Mouse (Mus musculus) gastrocnemius, postnatal 25 days (tissue): ENCODE data around the gene Cox6a1. TPM values are rescaled to one million over a fixed set of nuclear protein-coding genes. Genes with fewer than 3 reads are reported as not detected.
"Not testable (repeated sequence)": the region's sequence is repeated elsewhere in the genome, so short reads cannot be mapped to it uniquely, and the experiment has no call there.

Experiments used
- DNase-seq: peaks from one replicate; pipeline ENCODE4 v3.0.0; 2022
- total RNA-seq, 2 experiments: library from RNA; stranded (reverse); gene quantifications; 1 replicate in 1 of 2; 2 replicates in 1 of 2; pipeline ENCODE4 v1.2.3; 2021

The Cox6a1 gene
- total RNA-seq, 2 experiments from 2014 or later, result 60.7 to 80.9 TPM

DNA sequence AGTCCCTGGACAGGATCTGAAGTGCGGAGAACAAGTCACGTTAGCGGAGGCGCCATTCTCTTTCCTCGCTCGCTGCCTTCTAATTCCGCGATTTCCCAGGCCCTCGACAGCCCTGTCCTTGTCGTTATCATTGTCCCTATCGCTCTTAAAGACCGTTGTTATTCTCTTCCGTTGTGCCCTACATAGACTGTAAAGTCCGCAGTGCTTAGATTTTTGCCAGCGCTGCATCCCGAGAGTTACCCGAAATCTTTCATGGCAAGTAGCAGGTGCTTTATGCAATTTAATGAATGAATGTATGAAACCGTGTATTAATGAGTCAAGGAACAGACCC lies 409 bp upstream of the Cox6a1 start:
- no peak for DNase-seq

DNA sequence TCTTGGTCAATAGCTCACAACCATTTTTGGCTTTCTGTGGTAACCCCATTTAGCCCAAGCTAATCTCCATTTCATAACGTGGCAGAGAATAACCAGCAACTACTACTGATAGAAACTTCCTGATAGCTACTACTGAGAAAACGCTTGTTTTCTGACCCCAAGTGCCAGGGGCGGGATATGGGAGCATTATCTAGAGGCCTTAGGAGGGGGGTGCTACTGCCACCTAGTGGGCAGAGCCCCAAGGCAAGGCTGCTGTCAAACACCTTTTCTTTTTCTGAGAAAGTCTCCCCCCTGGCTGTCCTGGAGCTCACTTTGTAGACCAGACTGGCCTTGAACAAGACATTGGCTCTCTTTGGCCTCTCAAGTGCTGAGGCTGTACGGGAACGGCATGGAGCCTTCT lies 1.2 kb downstream of the Cox6a1 start:
- peak; percentile 59 for DNase-seq

DNA sequence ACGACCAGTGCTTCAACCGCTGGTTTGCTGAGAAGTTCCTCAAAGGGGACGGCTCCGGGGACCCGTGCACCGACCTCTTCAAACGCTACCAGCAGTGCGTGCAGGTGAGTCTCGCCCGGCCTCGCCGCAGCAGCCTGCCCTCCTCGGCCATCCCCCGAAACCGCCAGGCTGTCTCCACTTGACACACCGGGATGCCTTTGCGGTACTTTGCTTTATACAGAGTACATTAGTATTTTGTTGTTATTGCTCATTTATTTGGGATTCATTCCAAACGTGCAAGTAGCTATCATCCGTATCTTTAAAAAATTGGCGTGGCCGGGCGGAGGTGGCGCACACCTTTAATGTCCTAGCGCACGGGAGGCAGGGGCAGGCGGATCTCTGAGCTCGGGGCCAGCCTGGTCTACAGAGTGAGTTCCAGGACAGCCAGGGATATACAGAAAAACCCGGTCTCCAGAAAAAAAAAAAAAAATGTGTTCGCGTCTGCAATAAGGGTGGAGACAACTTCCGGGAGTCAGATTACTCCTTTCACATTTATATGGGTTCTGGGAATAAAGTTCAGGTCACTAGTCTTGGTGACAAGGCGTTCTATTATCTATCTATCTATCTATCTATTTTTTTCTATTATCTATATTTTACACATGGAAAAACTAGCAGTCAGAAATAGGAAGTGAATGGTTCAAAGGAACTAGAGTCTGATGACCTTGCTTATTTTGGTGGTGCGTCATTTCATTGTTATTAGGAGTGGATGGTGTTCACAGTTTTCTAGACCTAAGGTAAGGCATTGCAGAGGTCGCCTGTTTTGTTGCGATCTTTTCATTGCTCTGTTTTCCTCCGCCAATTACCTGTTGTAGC lies 7.2 kb downstream of the Cox6a1 start:
- no peak for DNase-seq

DNA sequence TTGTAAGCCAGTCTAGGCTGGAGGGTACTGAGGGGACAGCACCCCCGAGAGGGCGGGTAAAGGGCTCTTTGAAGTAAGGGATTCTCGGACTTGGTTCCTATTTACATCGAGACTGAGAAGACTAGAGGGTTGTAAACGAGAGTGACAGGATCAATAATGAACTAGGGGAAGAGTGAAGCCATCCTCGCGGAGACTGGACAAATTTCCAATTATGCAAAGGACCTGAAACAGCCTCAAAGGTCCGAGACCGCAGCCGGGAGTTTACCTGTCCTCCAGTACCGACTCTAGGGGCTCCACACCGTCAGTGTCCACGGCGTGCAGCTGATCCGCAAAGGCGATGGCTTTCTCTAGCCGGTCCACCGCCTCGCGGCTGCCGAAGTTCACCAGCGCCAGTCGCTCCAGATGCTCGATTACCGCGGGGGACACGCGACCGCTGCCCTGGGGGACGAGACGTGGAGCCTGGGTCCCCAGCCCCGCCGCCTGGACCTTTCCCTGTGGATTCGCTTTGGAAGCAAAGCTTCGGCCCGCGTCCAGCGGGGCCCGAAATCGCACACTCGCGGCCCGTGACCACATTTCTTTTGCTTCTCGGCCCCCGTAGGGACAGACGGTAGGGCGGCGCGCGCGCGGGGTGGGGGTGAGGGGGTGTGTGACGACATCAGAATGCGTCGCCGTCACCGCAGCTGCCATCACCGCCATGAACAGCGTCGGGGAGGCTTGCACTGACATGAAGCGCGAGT lies 8.0 kb downstream of the Cox6a1 start, which contains the start of the genes Gatc and Triap1:
Gatc (minus strand) TSS at position 602 of the 737 bp plus-strand sequence.
Triap1 (plus strand) TSS at position 649 of the 737 bp plus-strand sequence.
- peak; percentile 86 for DNase-seq

DNA sequence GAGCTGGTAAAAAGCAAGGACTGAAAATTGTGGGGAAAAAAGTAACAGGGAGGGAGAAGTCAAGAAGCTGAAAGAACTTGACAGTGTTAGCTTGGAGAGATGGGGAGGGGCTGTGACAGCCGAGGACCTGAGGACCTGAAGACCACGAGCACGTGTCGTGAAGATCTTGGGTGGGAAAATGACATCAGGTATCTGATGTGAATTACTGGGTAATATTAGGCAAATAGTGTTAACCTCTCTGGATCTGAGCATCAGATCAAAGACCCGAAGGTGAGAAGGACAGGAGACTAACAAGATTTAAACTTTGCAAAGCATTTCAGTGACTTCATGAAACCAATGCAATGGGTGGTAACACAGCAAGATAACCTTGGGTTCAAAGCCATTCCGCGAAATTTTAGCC lies 8.8 kb downstream of the Cox6a1 start:
- no peak for DNase-seq

DNA sequence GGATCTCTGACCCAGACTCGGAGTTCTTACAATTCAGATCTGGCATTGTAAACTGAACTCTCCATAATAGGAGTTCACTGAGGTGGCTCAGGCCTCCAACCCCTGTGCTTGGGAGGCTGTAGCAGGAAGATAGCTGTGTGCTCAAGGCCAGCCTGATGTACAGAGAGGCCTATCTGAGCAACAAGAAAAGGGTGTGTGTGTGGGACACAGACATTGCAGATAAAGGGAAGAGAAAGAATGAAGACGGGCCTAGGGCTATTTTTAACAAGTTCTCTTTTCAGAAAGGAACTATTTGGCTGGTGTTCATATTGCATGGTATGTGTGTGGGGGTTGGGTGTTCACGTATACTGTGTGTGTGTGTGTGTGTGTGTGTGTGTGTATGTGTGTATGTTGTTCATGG lies 15.2 kb downstream of the Cox6a1 start:
- no peak for DNase-seq

DNA sequence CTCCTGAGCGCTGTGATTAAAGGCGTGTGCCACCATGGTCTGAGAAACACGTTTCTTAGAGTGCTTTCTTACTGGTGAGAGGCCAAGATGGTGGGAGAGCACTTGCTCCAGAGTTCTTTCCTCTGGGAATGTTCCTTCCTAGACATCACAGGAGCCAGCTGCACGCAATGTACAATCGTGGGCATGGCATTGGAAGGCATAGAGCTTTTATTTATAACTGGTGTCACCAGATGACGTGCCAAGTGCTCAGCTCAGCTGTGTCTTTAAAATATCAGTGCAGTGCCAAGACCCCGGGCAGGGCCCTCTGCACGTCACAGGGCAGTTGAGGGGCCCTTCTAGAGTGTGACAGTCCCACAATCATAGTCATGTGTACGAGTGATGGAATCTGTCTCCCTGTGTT lies 17.8 kb downstream of the Cox6a1 start:
- DNase-seq, result no peak

DNA sequence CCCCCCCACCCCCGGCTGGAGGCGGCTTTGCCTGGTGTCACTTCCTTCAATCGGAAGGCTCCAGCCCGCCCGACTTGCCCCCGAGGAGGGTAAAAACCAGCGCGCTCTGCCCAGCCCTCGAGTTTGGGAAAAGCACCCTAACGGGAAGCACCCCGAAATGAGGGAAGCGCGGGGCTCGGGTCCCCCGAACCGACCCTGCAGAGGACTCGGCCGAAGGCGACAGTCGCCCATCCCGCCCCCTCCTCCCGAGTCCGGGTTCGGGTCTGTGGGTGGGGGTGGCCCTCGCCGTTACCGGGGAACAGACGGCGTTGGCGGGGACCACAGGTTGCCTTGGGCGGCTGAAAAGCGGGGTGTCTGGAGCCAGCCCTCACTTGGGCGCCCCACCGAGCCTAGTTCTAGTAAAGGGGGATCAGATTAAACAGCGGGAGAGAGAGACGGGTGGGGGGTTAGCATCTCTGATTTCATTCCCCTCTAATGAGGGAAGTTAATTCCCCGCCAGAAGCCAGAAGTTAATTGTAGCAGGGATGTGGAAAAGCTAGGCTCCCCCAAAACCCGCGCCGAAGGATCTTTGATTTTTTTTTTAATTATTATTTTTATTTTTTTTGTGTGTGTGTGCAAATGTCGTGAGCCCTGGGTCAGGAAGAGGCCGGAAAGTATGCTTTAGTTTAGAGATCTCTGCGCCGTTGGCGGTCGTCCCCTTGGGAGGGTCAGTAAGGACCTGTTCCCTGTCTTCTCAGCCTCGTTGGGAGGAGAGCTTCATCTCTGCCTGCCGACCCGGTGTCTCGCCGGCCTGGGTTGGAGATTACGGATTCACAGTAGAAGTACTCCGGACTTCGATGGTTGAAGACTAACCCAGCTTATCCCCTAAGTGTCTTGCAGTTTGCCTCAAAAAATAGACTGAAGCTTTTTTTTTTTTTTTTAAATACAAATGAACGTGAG lies 20.9 kb downstream of the Cox6a1 start:
- DNase-seq, result peak; percentile 27

DNA sequence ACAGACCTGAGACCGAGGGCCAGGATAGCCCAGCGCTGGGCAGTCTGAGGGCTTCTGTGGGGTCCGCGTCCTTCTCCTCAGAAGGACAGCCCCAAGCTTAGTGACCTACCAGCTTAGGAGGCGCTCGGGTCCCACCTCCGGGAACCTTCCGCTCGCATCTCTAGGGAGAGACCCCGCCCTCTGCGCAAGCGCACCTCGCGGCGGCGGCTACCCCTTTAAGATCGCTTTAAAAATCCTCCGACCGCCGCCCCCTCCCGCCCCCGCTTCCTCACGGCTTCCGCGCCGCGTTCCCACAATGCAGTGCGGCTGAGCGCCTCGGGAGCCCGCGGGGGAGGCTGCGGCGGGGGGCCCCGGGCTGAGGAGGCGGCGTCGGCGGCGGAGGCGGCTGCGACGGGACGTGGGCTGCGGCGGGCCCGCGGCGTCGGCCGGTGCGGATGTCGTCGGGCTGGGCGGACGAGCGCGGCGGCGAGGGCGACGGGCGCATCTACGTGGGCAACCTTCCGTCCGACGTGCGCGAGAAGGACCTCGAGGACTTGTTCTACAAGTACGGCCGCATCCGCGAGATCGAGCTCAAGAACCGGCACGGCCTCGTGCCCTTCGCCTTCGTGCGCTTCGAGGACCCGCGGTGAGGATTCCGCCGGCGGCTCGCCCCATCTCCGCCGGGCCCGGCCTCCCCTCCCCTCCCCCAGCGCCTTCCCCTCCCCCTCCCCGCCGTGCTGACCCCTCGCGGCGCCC lies 21.7 kb downstream of the Cox6a1 start, which contains the start of gene Srsf9:
Srsf9 (plus strand) TSS at position 303 of the 735 bp plus-strand sequence.
- peak; percentile 96 for DNase-seq

DNA sequence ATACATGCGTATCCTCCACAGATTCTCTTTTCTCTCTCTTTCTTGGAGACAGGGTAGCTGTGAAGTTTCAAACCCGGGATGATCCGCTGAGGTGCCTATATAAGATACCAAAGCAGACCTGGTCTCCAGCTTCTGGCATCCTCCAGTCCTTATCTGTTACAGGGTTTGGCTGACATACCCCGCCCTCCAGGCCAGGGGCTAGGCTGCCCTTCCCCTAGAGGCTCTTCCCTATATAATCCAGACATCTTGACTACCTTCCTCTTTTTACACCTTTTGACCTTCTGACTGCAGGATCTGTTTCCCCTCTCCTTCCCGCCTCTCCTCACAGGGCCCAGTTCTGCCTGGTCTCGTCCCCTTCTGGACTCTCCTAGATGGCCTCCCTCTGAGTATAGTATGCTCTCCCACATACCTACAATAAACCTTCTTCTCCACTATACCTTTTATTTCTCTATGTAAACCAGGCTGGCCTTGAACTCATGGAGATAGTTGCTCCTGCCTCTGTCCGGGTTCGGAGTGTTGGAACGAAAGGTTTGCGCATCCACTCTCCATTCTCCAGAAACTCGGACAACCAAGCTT lies 22.4 kb downstream of the Cox6a1 start:
- no peak for DNase-seq

DNA sequence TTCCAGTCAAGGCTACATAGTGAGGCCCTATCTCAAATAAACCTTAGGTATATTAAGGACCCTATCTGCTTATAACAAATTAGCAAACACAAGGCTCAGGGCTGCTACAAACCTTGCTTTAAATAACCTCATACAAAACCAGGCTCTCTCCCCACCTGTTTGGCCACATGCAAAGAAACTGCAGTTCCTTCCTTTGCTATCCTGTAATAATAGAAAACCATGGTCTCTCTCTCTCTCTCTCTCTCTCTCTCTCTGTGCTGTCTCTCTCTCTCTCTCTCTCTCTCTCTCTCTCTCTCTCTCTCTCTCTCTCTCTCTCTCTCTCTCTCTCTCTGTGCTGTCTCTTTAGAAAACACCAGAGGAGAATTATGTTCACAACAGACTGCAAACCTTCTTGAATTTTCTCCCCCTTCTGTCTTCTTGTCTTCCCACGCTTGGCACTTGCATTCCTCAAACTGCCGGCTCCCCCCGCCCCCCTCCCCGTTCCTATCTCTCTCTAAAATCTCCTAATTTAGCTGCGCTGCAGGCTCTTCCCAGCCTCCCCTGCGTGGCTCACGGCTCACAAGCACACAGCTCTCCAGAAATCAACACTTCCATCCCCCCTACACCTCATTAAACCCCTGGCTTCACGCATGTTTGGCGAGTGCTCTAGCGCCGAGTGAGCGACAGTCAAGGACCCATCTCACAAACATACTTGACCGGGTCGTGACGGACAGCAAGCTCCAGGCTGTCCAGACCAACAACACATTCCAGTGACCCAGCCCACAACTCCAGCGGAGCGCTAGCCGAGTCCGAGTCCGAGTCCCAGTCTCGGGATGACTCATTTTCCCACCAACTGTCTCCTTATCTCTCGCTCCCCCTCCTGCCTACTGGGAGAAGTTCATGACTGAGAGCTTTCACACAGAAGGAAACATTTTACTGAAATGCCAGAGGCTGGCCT lies 29.5 kb downstream of the Cox6a1 start:
- DNase-seq, result peak; percentile 73

DNA sequence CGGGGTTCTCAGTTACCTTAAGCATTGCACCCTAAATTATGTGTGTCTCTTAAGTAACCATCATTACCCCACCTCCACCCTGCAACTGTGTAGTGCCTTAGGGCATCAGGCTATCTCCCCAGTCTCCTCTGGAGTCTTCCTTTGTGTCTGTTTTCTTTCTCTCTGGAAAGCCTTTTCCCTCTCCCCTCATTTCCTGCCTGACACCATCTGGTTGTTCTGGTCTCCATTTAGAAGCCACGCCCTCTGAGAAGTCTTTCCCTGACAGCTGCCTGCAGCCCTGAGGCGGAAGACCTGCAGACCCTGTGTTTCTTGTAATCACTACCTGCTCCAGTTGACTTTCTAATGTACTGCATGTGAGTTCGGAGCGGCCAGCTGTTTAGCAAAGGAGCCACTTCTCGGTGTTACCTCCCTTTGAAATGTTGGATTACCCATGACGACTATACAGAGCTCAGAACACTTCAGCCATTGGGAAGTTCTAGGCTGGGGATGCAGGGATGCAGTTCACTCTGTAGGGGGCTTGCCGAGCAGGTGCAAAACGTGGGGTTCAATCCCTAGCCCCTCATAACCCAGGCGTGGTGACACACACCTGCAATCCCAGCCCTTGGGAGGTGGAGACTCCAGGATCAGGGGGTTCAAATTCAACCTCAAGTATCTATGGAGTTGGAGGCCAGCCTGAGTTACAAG lies 31.0 kb downstream of the Cox6a1 start:
- no peak for DNase-seq

DNA sequence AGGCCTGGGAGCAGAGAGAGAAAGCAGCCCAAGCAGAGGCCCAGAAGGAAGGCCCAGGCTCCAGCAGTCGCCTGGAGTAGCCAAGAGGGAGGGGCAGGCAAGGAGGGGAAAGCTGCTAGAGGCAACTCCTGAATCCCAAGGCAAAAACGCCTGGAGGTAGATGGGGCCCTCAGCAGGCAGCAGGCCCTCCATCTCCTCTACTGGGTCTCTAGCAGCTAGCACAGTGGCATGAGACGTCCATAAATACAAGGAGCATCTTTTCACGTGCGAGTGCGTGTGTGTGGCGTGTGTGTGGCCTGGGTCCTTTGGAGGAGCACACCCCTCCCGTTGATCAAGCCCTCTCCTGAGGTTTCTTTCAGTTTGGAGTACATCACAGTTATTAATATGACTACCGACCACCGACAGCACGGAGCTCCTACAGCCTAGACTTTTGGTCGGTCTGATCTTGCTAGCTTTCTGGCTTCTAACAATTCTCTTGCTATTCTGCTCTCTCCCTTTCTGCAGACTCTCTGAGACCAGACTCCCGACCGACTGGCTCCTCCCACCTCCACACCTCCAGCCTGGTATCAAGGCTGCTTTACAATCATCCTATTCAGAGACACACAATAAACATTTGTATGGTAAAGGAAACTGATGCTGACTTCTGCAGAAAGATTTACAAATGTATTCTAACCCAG lies 31.7 kb downstream of the Cox6a1 start:
- DNase-seq, result no peak

DNA sequence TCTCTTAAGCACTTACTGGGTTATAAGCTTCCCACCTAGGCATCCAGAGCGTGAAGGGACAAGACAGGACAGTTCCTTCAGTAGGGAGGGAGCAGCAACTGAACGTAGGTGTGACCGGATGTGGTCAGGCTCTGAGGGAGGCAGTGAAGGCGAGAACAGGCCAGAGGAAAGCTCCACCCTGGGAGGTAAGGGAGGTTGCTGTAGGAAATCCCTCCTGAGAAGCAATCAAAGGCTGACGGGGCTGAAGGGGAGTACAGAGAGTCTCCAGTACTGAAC lies 35.2 kb downstream of the Cox6a1 start:
- DNase-seq, result no peak

DNA sequence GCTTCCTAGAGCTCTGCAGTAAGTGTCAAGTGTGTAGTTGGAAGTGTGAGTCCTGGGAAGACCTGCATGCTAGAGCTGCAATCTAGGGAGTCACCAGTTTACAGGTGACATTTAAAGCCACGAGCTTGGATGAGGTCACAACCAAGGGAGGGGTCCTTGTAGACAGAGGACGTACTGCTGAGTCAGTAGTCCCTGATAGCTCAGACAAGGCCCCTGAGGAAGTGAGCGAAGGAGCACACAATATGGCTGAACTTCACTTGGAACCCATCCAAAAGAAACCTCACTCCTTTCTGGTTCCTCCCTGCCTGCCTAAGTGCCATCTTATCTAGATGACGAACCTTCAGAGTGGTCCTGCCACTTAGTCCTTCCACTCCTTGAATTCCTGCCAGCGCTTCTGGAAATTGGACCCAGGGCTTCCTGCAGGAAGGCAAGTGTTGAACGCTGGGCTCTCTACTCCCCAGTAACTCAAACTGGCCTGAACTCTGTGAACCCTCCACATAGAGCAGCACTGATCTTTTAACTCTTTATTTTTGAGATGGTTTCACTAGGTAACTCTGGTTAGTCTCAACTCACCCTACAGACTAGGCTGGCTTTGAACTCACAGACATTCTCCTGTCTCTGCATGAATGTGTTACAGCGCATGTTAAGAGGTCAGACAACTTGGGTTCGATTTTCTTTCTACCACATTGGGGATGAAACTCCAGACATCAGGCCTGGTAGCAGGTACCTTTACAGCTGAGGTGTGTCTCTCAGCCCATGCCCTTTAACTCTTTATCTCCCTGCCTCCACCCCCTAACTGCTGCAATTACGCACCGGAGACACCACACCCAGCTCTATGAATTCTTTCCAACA lies 35.7 kb downstream of the Cox6a1 start:
- DNase-seq, result no peak

DNA sequence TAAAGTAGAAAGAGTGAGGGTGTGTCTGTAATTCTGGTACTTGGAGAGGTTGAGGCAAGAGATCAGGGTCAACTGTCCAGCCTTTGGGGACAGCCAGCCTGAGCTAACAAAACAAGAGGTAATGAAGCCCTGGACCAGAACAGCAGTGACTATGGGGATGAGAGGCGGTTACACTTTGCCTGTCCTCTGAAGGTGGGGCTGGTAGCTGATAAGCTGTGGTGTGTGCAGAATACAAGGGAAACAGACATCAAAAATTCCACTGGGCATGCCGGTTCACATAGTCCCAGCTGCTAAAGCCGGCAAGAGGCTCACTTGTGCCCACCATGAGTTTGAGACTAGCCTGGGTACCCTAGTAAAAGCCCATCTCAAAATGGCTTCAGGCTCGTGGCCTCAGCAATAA lies 36.4 kb downstream of the Cox6a1 start:
- DNase-seq, result no peak

DNA sequence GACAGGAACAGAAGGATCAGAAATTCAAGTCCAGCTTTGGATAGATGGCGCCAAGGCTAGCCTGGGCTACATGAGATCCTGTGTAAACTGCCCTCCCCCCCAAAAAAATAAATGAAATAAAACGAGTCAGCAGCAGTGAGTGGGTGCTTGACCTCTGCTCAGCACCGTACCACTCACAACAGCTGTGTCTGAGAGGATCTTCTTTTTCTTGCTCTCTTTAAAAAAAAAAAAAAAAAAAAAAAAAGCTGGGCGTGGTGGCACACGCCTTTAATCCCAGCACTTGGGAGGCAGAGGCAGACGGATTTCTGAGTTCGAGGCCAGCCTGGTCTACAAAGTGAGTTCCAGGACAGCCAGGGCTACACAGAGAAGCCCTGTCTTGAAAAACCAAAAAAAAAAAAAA lies 46.6 kb downstream of the Cox6a1 start:
- DNase-seq, result not testable (repeated sequence)

DNA sequence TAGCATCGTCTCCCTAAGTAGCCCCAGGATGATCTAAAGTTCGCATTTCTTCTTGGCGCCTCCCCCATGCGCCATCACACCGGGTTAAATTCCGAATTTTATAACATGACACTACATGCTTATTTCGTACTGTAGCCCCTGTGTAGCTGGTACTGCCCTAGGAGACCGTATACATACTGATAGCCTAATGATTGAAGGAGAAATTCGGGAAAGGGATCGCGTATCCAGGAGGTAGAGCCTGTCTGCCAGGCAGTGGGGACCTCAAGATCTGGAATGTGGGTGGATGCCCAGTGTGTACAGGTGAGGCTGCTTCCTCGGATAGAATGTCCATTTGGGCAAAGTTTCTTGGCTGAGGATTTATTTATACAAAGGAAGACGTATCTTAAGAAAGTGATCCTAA lies 47.2 kb downstream of the Cox6a1 start:
- DNase-seq, result no peak
